Mouse (Mus musculus): ENCODE data around the gene Ect2l.

- no peak for TF ChIP-seq CTCF (IDR thresholded peaks at IDR 0.05; ENCODE audit: low read depth, low read length)
- TF ChIP-seq TAL1 (conservative IDR thresholded peaks at IDR 0.05; ENCODE audit: low read depth, low read length): no peak
- TF ChIP-seq POLR2AphosphoS5 (IDR thresholded peaks at IDR 0.05; ENCODE audit: insufficient replicate concordance, low read depth, low read length): no peak
- no peak for TF ChIP-seq GATA1 (IDR thresholded peaks at IDR 0.05; ENCODE audit: borderline replicate concordance, low read length)
- no peak for TF ChIP-seq GATA2 (IDR thresholded peaks at IDR 0.05; ENCODE audit: borderline replicate concordance, low read depth, low read length)
Observed at GRCm38 (mm10) chr10:18082772-18083171, 127.9 kb downstream of the Ect2l start.
